Mouse (Mus musculus): ENCODE measurements around the gene Tnfrsf23. TPM values are rescaled to one million over a fixed set of nuclear protein-coding genes. Genes with fewer than 3 reads are reported as not detected.
"Not testable (repeated sequence)": the region's sequence is repeated elsewhere in the genome, so short reads cannot be mapped to it uniquely, and the experiment has no call there.

The Tnfrsf23 gene
- polyA plus RNA-seq, 1 experiment from 2014 or later, result 0.90 TPM

GRCm38 (mm10) chr7:143689946-143690345 lies 4.3 kb upstream of the Tnfrsf23 start:
- Histone ChIP-seq H3K4me3 (ENCODE audit: low read depth, low read length) (no peak overlapping the region), H3K4me2 (ENCODE audit: low read depth, low read length) (no peak overlapping the region), H3K4me1 (ENCODE audit: insufficient read depth) (peaks cover 8% of the 10 kb centered on the region; the same call in 1 of the 2 replicates), H3K36me3 (replicated peaks; ENCODE audit: insufficient read depth, low read length) (no peaks in the 10 kb centered on the region), H3K27ac (ENCODE audit: low read depth) (no peak overlapping the region), H3K9ac (replicated peaks) (no peak overlapping the region), H3K9me3 (ENCODE audit: low read length) (no peaks in the 10 kb centered on the region), H3K27me3 (ENCODE audit: insufficient read depth, low read length) (no peaks in the 10 kb centered on the region)
- WGBS (ENCODE audit: insufficient replicate concordance), result 46% methylated on average over 4 of the region's 4 CpGs
- DNase-seq, result no peak
- no peak for TF ChIP-seq CTCF (IDR thresholded peaks at IDR 0.05; ENCODE audit: low read depth)
- no peak for TF ChIP-seq EP300 (IDR thresholded peaks at IDR 0.05; ENCODE audit: low read depth)
- ATAC-seq, result no peak

GRCm38 (mm10) chr7:143689481-143689880 lies 3.8 kb upstream of the Tnfrsf23 start:
- H3K36me3 ChIP-seq (replicated peaks; ENCODE audit: insufficient read depth, low read length), result no peaks in the 10 kb centered on the region
- H3K9ac ChIP-seq (replicated peaks), result no peak overlapping the region
- H3K9me3 ChIP-seq (ENCODE audit: low read length), result no peaks in the 10 kb centered on the region
- H3K4me1 ChIP-seq (ENCODE audit: insufficient read depth), result peaks cover 8% of the 10 kb centered on the region; the same call in 1 of the 2 replicates
- H3K27me3 ChIP-seq (ENCODE audit: insufficient read depth, low read length), result no peaks in the 10 kb centered on the region
- TF ChIP-seq CTCF (IDR thresholded peaks at IDR 0.05; ENCODE audit: low read depth), result no peak
- no peak for TF ChIP-seq EP300 (IDR thresholded peaks at IDR 0.05; ENCODE audit: low read depth)
- WGBS (ENCODE audit: insufficient replicate concordance), result 62% methylated on average over 7 of the region's 7 CpGs
- no peak overlapping the region for H3K4me2 ChIP-seq (ENCODE audit: low read depth, low read length)
- H3K4me3 ChIP-seq (ENCODE audit: low read depth, low read length), result no peak overlapping the region
- H3K27ac ChIP-seq (ENCODE audit: low read depth), result no peak overlapping the region
- DNase-seq (peak; percentile 10), ATAC-seq (no peak)

GRCm38 (mm10) chr7:143686676-143687075 lies 1.0 kb upstream of the Tnfrsf23 start:
- not testable (repeated sequence) for H3K4me1 ChIP-seq (ENCODE audit: insufficient read depth); H3K27me3 ChIP-seq (ENCODE audit: insufficient read depth, low read length); ATAC-seq; H3K4me3 ChIP-seq (ENCODE audit: low read depth, low read length); H3K9ac ChIP-seq (replicated peaks); DNase-seq; H3K4me2 ChIP-seq (ENCODE audit: low read depth, low read length); H3K9me3 ChIP-seq (ENCODE audit: low read length); H3K27ac ChIP-seq (ENCODE audit: low read depth); H3K36me3 ChIP-seq (replicated peaks; ENCODE audit: insufficient read depth, low read length)
- 76% methylated on average over 3 of the region's 3 CpGs for WGBS (ENCODE audit: insufficient replicate concordance)

DNA sequence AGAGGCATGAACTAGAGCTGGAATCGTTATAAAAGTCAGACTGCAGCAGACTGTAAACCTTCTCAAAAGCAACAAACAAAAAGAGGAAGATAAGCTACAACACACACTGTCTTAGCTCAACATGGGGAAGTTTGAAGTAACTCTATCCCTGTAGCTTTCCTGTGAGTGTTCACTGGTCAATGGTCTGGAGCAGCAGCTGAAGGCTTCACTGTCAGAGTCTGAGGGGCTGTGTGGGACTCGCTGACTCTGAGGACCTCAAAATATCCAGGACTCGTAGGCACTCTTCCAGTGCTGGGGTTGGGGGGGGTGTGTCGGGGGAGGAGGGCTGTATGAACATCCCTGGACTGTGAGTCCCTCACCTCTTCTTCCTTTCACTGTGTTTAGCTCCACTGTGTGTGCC lies 519 bp upstream of the Tnfrsf23 start:
- not testable (repeated sequence) for H3K4me1 ChIP-seq (ENCODE audit: insufficient read depth); H3K4me2 ChIP-seq (ENCODE audit: low read depth, low read length); H3K27ac ChIP-seq (ENCODE audit: low read depth); H3K27me3 ChIP-seq (ENCODE audit: insufficient read depth, low read length); H3K9me3 ChIP-seq (ENCODE audit: low read length); H3K4me3 ChIP-seq (ENCODE audit: low read depth, low read length); H3K36me3 ChIP-seq (replicated peaks; ENCODE audit: insufficient read depth, low read length); H3K9ac ChIP-seq (replicated peaks); DNase-seq
- WGBS (ENCODE audit: insufficient replicate concordance), result 24% methylated on average over 4 of the region's 4 CpGs
- ATAC-seq, result peak; percentile 31; the same call in 1 of the 2 replicates

- not testable (repeated sequence) for H3K4me2 ChIP-seq (ENCODE audit: low read depth, low read length); H3K27ac ChIP-seq (ENCODE audit: low read depth); H3K4me3 ChIP-seq (ENCODE audit: low read depth, low read length); H3K9me3 ChIP-seq (ENCODE audit: low read length); H3K4me1 ChIP-seq (ENCODE audit: insufficient read depth); H3K27me3 ChIP-seq (ENCODE audit: insufficient read depth, low read length); H3K36me3 ChIP-seq (replicated peaks; ENCODE audit: insufficient read depth, low read length); DNase-seq; ATAC-seq; H3K9ac ChIP-seq (replicated peaks)
- 87% methylated on average over 1 of the region's 2 CpGs for WGBS (ENCODE audit: insufficient replicate concordance)
These were observed 1.1 kb downstream of the Tnfrsf23 start for GRCm38 (mm10) chr7:143684569-143684968.

- H3K4me2 ChIP-seq (ENCODE audit: low read depth, low read length), result no peak overlapping the region
- no peak overlapping the region for H3K9ac ChIP-seq (replicated peaks)
- 60% methylated on average over 1 of the region's 1 CpGs for WGBS (ENCODE audit: insufficient replicate concordance)
- no peak for DNase-seq
- H3K27ac ChIP-seq (ENCODE audit: low read depth), result no peak overlapping the region
- H3K27me3 ChIP-seq (ENCODE audit: insufficient read depth, low read length), result no peaks in the 10 kb centered on the region
- H3K9me3 ChIP-seq (ENCODE audit: low read length), result no peaks in the 10 kb centered on the region
- TF ChIP-seq CTCF (IDR thresholded peaks at IDR 0.05; ENCODE audit: low read depth), result no peak
- TF ChIP-seq EP300 (IDR thresholded peaks at IDR 0.05; ENCODE audit: low read depth), result no peak
- 0 out of 2 replicates have a peak, but pooled peaks cover 3% of the 10 kb centered on the region for H3K4me1 ChIP-seq (ENCODE audit: insufficient read depth)
- no peak for ATAC-seq
- no peak overlapping the region for H3K4me3 ChIP-seq (ENCODE audit: low read depth, low read length)
- H3K36me3 ChIP-seq (replicated peaks; ENCODE audit: insufficient read depth, low read length), result no peaks in the 10 kb centered on the region
These were observed 4.1 kb downstream of the Tnfrsf23 start for GRCm38 (mm10) chr7:143681566-143681965.

GRCm38 (mm10) chr7:143680836-143681235 lies 4.8 kb downstream of the Tnfrsf23 start:
- not testable (repeated sequence) for H3K27me3 ChIP-seq (ENCODE audit: insufficient read depth, low read length); H3K36me3 ChIP-seq (replicated peaks; ENCODE audit: insufficient read depth, low read length)

DNA sequence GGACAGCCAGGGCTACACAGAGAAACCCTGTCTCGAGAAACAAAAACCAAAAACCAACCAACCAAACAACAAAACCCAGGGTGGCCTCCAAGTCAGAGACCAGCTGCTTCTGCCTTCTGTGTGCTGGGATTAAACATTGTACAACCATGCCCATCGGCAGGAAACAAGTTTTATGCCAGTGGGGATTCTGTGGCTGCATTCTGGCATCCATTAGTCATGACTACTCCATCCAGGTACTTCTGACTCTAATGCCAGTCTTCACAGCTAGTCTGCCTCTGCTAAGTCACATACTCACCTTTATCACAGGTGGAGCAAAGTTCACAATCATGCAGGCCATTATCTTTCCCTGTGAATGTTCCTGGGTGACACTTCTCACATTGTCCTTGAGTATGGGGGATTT lies 6.0 kb downstream of the Tnfrsf23 start:
- WGBS (ENCODE audit: insufficient replicate concordance), result 71% methylated on average over 2 of the region's 2 CpGs
- H3K27ac ChIP-seq (ENCODE audit: low read depth); H3K9ac ChIP-seq (replicated peaks); H3K27me3 ChIP-seq (ENCODE audit: insufficient read depth, low read length); H3K4me1 ChIP-seq (ENCODE audit: insufficient read depth); DNase-seq; H3K4me2 ChIP-seq (ENCODE audit: low read depth, low read length); ATAC-seq; H3K9me3 ChIP-seq (ENCODE audit: low read length); H3K36me3 ChIP-seq (replicated peaks; ENCODE audit: insufficient read depth, low read length); H3K4me3 ChIP-seq (ENCODE audit: low read depth, low read length): not testable (repeated sequence)

More at GRCm38 (mm10) chr7:143680836-143681235, 4.8 kb downstream of the Tnfrsf23 start:
- not testable (repeated sequence) for H3K4me1 ChIP-seq (ENCODE audit: insufficient read depth); DNase-seq; H3K27ac ChIP-seq (ENCODE audit: low read depth); H3K9ac ChIP-seq (replicated peaks); H3K4me3 ChIP-seq (ENCODE audit: low read depth, low read length); ATAC-seq; H3K4me2 ChIP-seq (ENCODE audit: low read depth, low read length); H3K9me3 ChIP-seq (ENCODE audit: low read length)
- WGBS (ENCODE audit: insufficient replicate concordance), result 50% methylated on average over 2 of the region's 2 CpGs
